Mouse (Mus musculus): ENCODE results near the gene Kat8. TPM values are rescaled to one million over a fixed set of nuclear protein-coding genes. Genes with fewer than 3 reads are reported as not detected.
A peak's percentile ranks its signal among the peaks of the same experiment; 100 is the strongest.
"Not testable (repeated sequence)": the region's sequence is repeated elsewhere in the genome, so short reads cannot be mapped to it uniquely, and the experiment has no call there.

The Kat8 gene
- total RNA-seq, 2 experiments from 2014 or later: 13.5 TPM

DNA sequence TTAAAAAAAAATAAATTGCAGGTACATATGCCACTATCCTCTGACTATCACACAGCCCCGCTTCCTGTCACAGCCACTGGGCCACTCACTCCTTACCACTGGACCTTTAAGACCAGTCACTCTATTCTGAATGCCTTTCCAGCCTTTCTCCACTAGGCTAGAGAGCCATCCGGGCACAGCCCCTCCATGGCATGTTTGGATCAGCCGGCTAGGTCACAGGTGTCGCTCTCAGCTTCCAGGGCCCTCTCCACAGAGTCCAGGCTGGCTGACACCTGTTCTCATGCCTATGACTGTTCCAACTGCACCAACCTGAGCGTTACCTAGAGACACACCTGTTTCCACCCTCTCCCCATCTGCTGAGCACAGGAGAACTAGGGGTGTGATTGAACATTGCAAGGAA is 16.3 kb downstream of the Kat8 start:
- intact Hi-C loops (cut with DNase I): no loop called here
- no peak for DNase-seq

- intact Hi-C loops (cut with DNase I): no loop called here
- no peak for DNase-seq
Measured at GRCm38 (mm10) chr7:127929923-127930322, 17.6 kb downstream of the Kat8 start, which contains the start of gene Prss8. TSS of gene Prss8 (minus strand) at chr7:127930104.

DNA sequence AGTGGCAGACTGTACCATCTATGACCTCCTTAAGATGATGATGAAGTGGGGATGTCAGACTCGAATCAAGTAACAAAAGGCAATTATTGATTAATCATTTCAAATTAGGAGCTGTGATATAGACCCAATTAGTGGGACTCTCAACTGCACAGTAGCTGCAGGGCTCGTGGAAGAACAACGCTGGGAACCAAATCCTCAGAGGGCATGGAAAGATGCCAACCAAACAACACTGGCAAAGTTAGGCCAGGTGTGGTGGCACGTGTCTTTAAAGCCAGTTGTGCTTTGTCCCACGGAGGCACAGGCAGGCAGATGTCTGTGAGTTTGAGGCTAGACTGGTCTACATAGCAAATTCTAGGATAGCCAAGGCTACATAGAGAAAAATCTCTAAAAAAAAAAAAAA is 18.3 kb downstream of the Kat8 start:
- no peak for DNase-seq
- intact Hi-C loops (cut with DNase I): no loop called here

DNA sequence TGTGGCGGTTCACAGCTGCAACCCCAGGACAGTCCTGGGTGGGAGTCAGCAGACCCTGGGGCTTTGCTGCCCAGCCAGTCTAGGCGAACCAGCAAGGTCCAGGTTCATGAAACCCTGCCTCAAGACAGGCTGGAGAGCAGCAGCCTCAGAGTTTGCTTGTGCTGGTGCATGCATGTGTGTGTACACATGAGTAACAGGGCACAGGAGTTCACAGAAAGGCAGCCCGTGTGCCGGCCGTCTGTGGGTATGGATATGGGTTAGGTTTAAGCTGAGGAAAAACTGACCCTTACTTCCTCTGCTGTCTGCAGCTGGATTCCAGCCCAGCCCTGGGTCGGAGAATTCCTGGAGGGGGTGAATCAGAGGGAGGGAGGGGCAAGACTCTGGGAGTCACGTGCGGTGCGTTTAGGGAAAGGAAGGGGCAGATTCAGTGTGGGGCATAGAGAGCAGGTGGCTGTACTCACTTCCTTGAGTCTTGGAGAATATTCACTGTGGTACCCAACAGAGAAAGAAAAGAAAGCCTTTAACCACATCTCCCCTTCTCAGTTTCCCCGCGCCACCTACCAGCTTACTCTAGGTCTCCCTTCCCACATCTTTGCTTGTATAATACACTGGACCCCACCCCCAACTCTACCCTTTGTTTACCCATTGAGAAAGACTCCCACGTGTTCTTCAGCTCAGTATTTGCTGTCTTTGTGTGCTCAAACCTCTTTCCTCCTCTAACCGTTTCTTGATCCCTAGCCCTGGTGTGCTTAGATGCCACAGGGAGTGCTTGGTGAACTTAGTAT is 19.2 kb downstream of the Kat8 start:
- peak; percentile 44 to 46 for DNase-seq
- intact Hi-C loops (cut with DNase I): no loop called here

- no peak for DNase-seq
- intact Hi-C loops (cut with DNase I): no loop called here
Measured at GRCm38 (mm10) chr7:127932273-127933031, 20.1 kb downstream of the Kat8 start.

DNA sequence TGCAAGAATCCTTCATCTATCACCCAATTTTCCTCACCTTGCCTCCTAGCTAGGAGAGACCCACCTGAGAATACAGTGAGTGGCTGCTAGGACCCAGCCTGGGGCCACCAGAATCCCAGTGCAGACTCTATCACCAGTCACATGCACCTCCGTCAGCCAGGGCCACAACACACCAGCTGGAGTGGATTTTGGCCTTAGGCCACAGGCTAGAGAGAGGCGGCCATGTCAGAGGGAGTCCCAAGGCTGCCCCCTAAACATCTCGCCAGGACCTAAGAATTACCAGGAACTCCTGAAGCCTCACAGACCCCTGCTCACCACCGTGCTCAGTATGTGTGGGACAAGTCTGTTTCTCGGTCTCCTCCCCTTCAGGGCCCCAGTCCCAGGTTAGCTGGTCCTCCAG is 21.8 kb downstream of the Kat8 start:
- intact Hi-C loops (cut with DNase I): no loop called here
- no peak for DNase-seq

- intact Hi-C loops (cut with DNase I): no loop called here
- DNase-seq: peak; percentile 95 to 98
Measured at GRCm38 (mm10) chr7:127935028-127935722, 22.9 kb downstream of the Kat8 start.

- DNase-seq: no peak
- intact Hi-C loops (cut with DNase I): loop anchor here (2.0 kb wide), 2 partner anchors 31 to 137 kb away; partner anchors contain the start of gene Fus
Measured at GRCm38 (mm10) chr7:127935748-127936159, 23.4 kb downstream of the Kat8 start.

GRCm38 (mm10) chr7:127936216-127936884 is 24.0 kb downstream of the Kat8 start:
- DNase-seq: no peak

DNA sequence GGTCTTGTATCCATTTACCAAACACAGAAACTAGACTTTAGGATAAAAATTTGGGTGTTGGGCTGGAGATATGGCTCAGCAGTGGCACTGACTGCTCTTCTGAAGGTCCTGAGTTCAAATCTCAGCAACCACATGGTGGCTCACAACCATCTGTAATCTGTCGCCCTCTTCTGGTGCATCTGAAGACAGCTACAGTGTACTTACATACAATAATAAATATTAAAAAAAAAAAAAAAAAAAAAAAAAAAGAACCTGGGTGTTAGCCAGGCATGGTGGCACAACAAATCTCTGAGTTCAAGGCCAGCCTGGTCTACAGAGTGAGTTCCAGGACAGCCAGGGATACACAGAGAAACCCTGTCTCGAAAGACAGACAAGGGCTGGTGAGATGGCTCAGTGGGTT is 29.8 kb downstream of the Kat8 start:
- not testable (repeated sequence) for DNase-seq
- intact Hi-C loops (cut with DNase I): loop anchor here (10.0 kb wide), 1 partner anchor 263 kb away; the partner anchor contains the start of gene Cox6a2

More at GRCm38 (mm10) chr7:127936216-127936884, 24.0 kb downstream of the Kat8 start:
- intact Hi-C loops (cut with DNase I): loop anchor here (2.0 kb wide), 2 partner anchors 30 to 138 kb away; partner anchors contain the start of gene Fus

DNA sequence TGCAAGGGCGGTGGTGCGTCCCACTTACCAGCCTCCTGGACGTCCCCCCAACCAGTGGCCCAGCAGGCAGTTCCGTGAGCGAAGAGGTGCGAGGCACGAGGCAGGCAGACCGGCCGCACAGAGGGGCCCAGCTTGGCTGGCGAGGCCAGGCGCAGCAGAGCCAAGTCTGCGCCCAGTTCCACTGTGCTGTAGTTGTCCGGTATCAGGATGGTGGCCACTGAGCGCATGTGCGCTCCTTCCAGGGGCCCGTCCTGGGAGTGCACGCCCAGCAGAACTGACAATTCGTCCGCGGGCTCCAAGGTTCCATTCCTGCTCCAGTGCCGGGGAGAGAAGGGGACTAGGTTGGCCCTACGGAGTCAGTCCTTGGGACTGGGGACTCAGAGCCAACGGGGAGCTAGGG is 32.3 kb downstream of the Kat8 start:
- intact Hi-C loops (cut with DNase I): loop anchor here (10.0 kb wide), 1 partner anchor 260 kb away; the partner anchor contains the start of gene Cox6a2
- peak; percentile 37 to 54 for DNase-seq

- intact Hi-C loops (cut with DNase I): loop anchor here (10.0 kb wide), 1 partner anchor 258 kb away; the partner anchor contains the start of gene Cox6a2
- DNase-seq: no peak
Measured at GRCm38 (mm10) chr7:127946470-127947023, 34.2 kb downstream of the Kat8 start, which contains the start of gene Prss36. TSS of gene Prss36 (minus strand) at chr7:127946725.

GRCm38 (mm10) chr7:127952864-127953581 is 40.7 kb downstream of the Kat8 start:
- intact Hi-C loops (cut with DNase I): no loop called here
- no peak for DNase-seq

GRCm38 (mm10) chr7:127959364-127959763 is 47.0 kb downstream of the Kat8 start:
- intact Hi-C loops (cut with DNase I): no loop called here
- no peak for DNase-seq

- peak in 1 of 2 experiments; percentile 18 for DNase-seq
- intact Hi-C loops (cut with DNase I): loop anchor here (2.0 kb wide), 1 partner anchor 30 kb away; no protein-coding TSS in a partner anchor
Measured at GRCm38 (mm10) chr7:127966371-127966918, 54.1 kb downstream of the Kat8 start.

GRCm38 (mm10) chr7:127967004-127967921 is 54.9 kb downstream of the Kat8 start, which contains the start of gene Fus:
TSS of gene Fus (plus strand) at chr7:127967457.
- peak; percentile 97 to 98 for DNase-seq
- intact Hi-C loops (cut with DNase I): loop anchor here (2.0 kb wide), 1 partner anchor 30 kb away; no protein-coding TSS in a partner anchor

All from heart, postnatal 14 days (tissue).